Mouse (Mus musculus): ENCODE measurements at regions not wholly inside any gene's neighbourhood (a gene's known extent, or its start where the extent isn't known, plus 50 kb on each side); places are given as distances from the start of the nearest gene placed in this dataset.
A peak's percentile ranks its signal among the peaks of the same experiment; 100 is the strongest.
"Not testable (repeated sequence)": the region's sequence is repeated elsewhere in the genome, so short reads cannot be mapped to it uniquely, and the experiment has no call there.

DNA sequence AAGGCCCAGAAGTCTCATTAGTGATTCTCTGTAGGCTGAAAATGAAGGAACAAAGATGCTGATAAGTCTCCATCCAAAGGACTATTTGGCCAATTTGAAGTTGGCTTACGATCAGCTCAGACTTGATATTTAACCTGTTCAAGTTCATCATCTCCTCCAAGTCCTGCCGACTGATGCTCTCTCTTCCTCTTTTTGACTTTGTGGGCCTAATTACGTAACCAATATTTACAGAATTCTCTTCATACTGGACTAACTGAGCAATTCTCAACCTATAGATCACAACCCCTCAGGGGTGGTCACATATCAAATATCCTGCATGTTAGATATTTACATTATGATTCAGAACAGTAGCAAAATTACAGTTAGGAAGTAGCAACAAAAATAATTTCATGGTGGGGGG lies 101.2 kb upstream of the Frmd4a start:
- no peak for DNase-seq (ENCODE audit: low spot score)
- H3K4me2 ChIP-seq (ENCODE audit: low read depth, low read length, poor library complexity, severe bottlenecking) = no peak overlapping the region
- WGBS = 93% methylated on average over 3 of the region's 3 CpGs
- H3K4me1 ChIP-seq (ENCODE audit: insufficient read depth, low read length) = no peaks in the 10 kb centered on the region
- H3K27me3 ChIP-seq (ENCODE audit: insufficient read depth, low read length) = no peaks in the 10 kb centered on the region
- H3K4me3 ChIP-seq (ENCODE audit: low read depth, low read length) = no peak overlapping the region
- no peaks in the 10 kb centered on the region for H3K36me3 ChIP-seq (ENCODE audit: insufficient read depth, low read length)
- no peak overlapping the region for H3K9ac ChIP-seq (replicated peaks; ENCODE audit: low read length, poor library complexity, severe bottlenecking)
- TF ChIP-seq CTCF (IDR thresholded peaks at IDR 0.05) = no peak
- no peak for ATAC-seq (ENCODE audit: low FRiP score)
- no peak overlapping the region for H3K27ac ChIP-seq (ENCODE audit: low read depth, low read length)
- no peaks in the 10 kb centered on the region for H3K9me3 ChIP-seq (ENCODE audit: low read length)

DNA sequence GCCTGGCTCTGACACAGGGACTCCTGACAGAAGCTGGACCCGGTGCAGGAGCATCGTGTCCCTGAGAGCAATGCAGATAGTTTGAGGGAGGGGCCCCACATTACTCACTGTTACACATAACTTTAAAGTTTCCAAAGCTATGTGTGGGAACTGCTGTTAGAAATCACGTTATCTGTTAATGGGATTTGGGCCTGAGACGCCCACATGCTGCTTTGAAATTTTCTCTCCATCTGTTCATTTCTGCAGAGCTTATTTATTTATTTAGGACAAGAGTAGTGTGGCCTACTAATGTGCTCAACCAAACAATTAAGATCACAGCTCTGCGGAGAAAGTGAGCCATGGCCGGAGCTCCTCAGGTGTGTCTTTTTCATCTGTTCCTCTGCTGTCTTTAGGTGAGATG lies 99.4 kb upstream of the Frmd4a start:
- TF ChIP-seq CTCF (IDR thresholded peaks at IDR 0.05) = no peak
- Histone ChIP-seq H3K9ac (replicated peaks; ENCODE audit: low read length, poor library complexity, severe bottlenecking) (no peak overlapping the region), H3K9me3 (ENCODE audit: low read length) (no peaks in the 10 kb centered on the region), H3K27me3 (ENCODE audit: insufficient read depth, low read length) (no peaks in the 10 kb centered on the region), H3K4me2 (ENCODE audit: low read depth, low read length, poor library complexity, severe bottlenecking) (no peak overlapping the region), H3K4me3 (ENCODE audit: low read depth, low read length) (no peak overlapping the region), H3K27ac (ENCODE audit: low read depth, low read length) (no peak overlapping the region), H3K4me1 (ENCODE audit: insufficient read depth, low read length) (no peaks in the 10 kb centered on the region), H3K36me3 (ENCODE audit: insufficient read depth, low read length) (no peaks in the 10 kb centered on the region)
- peak; percentile 46 for DNase-seq (ENCODE audit: low spot score)
- 56% methylated on average over 6 of the region's 6 CpGs for WGBS
- no peak for ATAC-seq (ENCODE audit: low FRiP score)

DNA sequence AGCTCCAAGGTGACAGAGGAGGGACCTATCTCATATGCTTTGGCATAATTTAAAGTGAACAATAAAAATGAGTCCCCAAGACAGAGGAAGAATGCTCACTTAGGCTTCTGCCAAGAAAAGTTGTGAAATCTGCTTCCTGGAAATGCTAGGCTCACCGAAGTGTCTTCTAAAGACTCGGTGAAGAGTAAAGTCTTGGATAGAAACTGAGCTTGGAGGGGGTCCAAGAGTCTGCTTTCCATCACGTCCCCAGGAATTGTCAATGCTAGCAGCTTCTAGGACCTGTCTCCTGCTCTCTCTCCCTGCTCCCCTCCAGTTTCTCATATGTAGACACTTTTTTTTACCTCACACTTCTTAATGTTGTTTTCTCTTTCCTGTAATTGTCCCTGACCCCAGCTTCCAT lies 97.6 kb upstream of the Frmd4a start:
- ATAC-seq (ENCODE audit: low FRiP score) = no peak
- Histone ChIP-seq H3K36me3 (ENCODE audit: insufficient read depth, low read length) (no peaks in the 10 kb centered on the region), H3K4me1 (ENCODE audit: insufficient read depth, low read length) (no peaks in the 10 kb centered on the region; the same call in 1 of the 2 replicates), H3K9ac (replicated peaks; ENCODE audit: low read length, poor library complexity, severe bottlenecking) (no peak overlapping the region), H3K4me2 (ENCODE audit: low read depth, low read length, poor library complexity, severe bottlenecking) (no peak overlapping the region), H3K27me3 (ENCODE audit: insufficient read depth, low read length) (no peaks in the 10 kb centered on the region), H3K27ac (ENCODE audit: low read depth, low read length) (no peak overlapping the region), H3K9me3 (ENCODE audit: low read length) (no peaks in the 10 kb centered on the region), H3K4me3 (ENCODE audit: low read depth, low read length) (no peak overlapping the region)
- DNase-seq (ENCODE audit: low spot score) = no peak
- WGBS = 84% methylated on average over 3 of the region's 3 CpGs
- no peak for TF ChIP-seq CTCF (IDR thresholded peaks at IDR 0.05)

DNA sequence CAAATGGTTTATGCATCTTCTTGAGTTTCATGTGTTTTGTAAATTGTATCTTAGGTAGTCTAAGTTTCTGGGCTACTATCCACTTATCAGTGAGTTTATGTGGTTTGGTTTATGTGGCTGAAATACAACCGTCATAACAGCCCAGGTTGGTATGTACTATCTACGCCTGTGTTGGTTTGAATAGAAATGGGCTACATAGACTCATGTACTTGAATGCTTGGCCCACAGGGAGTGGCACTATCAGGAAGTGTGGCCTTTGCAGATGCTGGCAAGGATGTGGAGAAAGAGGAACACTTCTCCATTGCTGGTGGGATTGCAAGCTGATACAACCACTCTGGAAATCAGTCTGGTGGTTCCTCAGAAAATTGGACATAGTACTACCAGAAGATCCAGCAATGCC lies 96.4 kb upstream of the Frmd4a start:
- not testable (repeated sequence) for H3K36me3 ChIP-seq (ENCODE audit: insufficient read depth, low read length); H3K27ac ChIP-seq (ENCODE audit: low read depth, low read length); H3K4me2 ChIP-seq (ENCODE audit: low read depth, low read length, poor library complexity, severe bottlenecking); H3K9me3 ChIP-seq (ENCODE audit: low read length); H3K9ac ChIP-seq (replicated peaks; ENCODE audit: low read length, poor library complexity, severe bottlenecking); DNase-seq (ENCODE audit: low spot score); H3K27me3 ChIP-seq (ENCODE audit: insufficient read depth, low read length); ATAC-seq (ENCODE audit: low FRiP score); H3K4me3 ChIP-seq (ENCODE audit: low read depth, low read length); H3K4me1 ChIP-seq (ENCODE audit: insufficient read depth, low read length)
- 93% methylated on average over 2 of the region's 2 CpGs for WGBS

DNA sequence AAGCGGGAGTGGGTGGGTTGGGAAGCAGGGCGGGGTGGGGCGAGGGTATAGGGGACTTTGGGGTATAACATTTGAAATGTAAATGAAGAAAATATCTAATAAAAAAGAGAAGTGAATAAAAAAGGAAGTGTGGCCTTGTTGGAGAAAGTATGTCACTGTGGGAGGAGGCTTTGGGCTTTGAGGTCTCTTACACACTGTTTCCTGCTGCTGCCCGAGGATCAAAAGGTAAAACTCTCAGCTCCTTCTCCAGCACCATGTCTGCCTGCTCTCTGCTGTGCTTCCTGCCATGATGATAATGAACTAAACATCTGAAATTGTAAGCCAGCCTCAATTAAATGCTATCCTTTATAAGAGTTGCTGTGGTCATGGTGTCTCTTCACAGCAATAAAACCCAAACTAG lies 94.8 kb upstream of the Frmd4a start:
- 90% methylated on average over 4 of the region's 4 CpGs for whole genome bisulfite sequencing
- Histone ChIP-seq H3K4me3 (ENCODE audit: low read depth, low read length) (no peak overlapping the region), H3K9me3 (ENCODE audit: low read length) (no peaks in the 10 kb centered on the region), H3K27ac (ENCODE audit: low read depth, low read length) (no peak overlapping the region), H3K4me2 (ENCODE audit: low read depth, low read length, poor library complexity, severe bottlenecking) (no peak overlapping the region), H3K9ac (replicated peaks; ENCODE audit: low read length, poor library complexity, severe bottlenecking) (no peak overlapping the region), H3K36me3 (ENCODE audit: insufficient read depth, low read length) (no peaks in the 10 kb centered on the region), H3K27me3 (ENCODE audit: insufficient read depth, low read length) (no peaks in the 10 kb centered on the region), H3K4me1 (ENCODE audit: insufficient read depth, low read length) (peaks cover 5% of the 10 kb centered on the region; the same call in 1 of the 2 replicates)
- no peak for TF ChIP-seq CTCF (IDR thresholded peaks at IDR 0.05)
- no peak for ATAC-seq (ENCODE audit: low FRiP score)
- no peak for DNase-seq (ENCODE audit: low spot score)

DNA sequence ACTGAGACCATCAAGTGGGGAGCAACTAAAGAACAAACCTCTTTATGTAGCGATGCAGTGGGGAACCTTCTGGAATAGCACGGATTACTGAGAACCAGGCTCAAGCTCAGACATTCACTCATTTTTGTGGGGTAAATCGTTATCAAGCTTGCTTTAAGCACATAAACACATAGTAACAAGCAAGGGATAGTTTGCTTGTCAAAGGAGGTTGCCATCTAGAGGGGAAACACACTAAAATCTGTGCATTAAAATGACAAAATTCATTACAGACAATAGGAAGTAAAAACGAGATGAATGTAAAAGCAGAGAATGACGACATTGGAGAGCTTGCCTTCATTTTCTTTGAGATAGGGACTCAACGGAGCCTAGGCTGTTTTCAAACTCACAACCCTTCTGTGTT lies 92.8 kb upstream of the Frmd4a start:
- DNase-seq (ENCODE audit: low spot score) = no peak
- WGBS = 62% methylated on average over 6 of the region's 6 CpGs
- Histone ChIP-seq H3K36me3 (ENCODE audit: insufficient read depth, low read length) (no peaks in the 10 kb centered on the region), H3K27ac (ENCODE audit: low read depth, low read length) (0 out of 2 replicates have a peak overlapping the region, but pooled peaks have one; percentile 32), H3K4me2 (ENCODE audit: low read depth, low read length, poor library complexity, severe bottlenecking) (no peak overlapping the region), H3K9ac (replicated peaks; ENCODE audit: low read length, poor library complexity, severe bottlenecking) (no peak overlapping the region), H3K4me1 (ENCODE audit: insufficient read depth, low read length) (peaks cover 5% of the 10 kb centered on the region; the same call in 1 of the 2 replicates), H3K4me3 (ENCODE audit: low read depth, low read length) (no peak overlapping the region), H3K9me3 (ENCODE audit: low read length) (no peaks in the 10 kb centered on the region), H3K27me3 (ENCODE audit: insufficient read depth, low read length) (no peaks in the 10 kb centered on the region)
- no peak for ATAC-seq (ENCODE audit: low FRiP score)
- peak; percentile 55 for TF ChIP-seq CTCF (IDR thresholded peaks at IDR 0.05)

Data from midbrain, postnatal 0 days (tissue).